Comparison of ENCODE assay signal across 8 mouse cellular contexts in genomic region chr19:7482599-7483511, GRCm38 (mm10). TPM values are rescaled to one million over a fixed set of nuclear protein-coding genes. Genes with fewer than 3 reads are reported as not detected.
DNase-seq lines count a peak whose midpoint lies in the region; ATAC-seq lines count a peak whose summit lies in the region.

TSS of gene Rtn3 (minus strand) at chr19:7483281.

- DNase-seq in NIH3T3 (ENCODE audit: low read depth): peak; percentile 99
- DNase-seq in cerebellum, postnatal 10 days: peak; percentile 99
- peak; percentile 93 to 95 for DNase-seq in frontal cortex, postnatal 14 days (ENCODE audit: low spot score in 2 of 2)
- peak; percentile 96 for DNase-seq in layer of hippocampus, postnatal 25 days (ENCODE audit: extremely low spot score in 1 of 2, low spot score in 1 of 2)
- peak; percentile 97 for DNase-seq in lung, postnatal 25 days (ENCODE audit: low spot score)
- peak; percentile 99 for DNase-seq in retina, embryonic 14.5 days (ENCODE audit: low spot score)
- peak; percentile 98 for DNase-seq in thymus, postnatal 4 days

- H3K9ac ChIP-seq in hindbrain, embryonic 13.5 days: peak within 1 kb of the TSS; percentile 99

- peak; percentile 92 for ATAC-seq in hindbrain, embryonic 13.5 days (ENCODE audit: low FRiP score)

- H3K27ac ChIP-seq in hindbrain, embryonic 13.5 days: peak within 1 kb of the TSS; percentile 100

- peak within 1 kb of the TSS; percentile 83 for H3K4me2 ChIP-seq in hindbrain, embryonic 13.5 days

- peak within 1 kb of the TSS; percentile 97 for H3K4me3 ChIP-seq in hindbrain, embryonic 13.5 days

- H3K4me1 ChIP-seq in hindbrain, embryonic 13.5 days (replicated peaks): peaks cover 43% of the 10 kb centered on the region

- H3K36me3 ChIP-seq in hindbrain, embryonic 13.5 days: no peaks in the 10 kb centered on the region

- H3K27me3 ChIP-seq in hindbrain, embryonic 13.5 days: no peaks in the 10 kb centered on the region

- WGBS in hindbrain, embryonic 13.5 days: under 1% methylated on average over 80 of the region's 80 CpGs

- H3K9me3 ChIP-seq in hindbrain, embryonic 13.5 days: no peaks in the 10 kb centered on the region

RNA-seq across cellular contexts. Expression of gene Rtn3, which starts in this region (rescaled TPM):
- 513 and 532 TPM in 2 replicates for polyA plus RNA-seq in hindbrain, embryonic 13.5 days (2015; fragmentation: Nextera tagmentation; extraction: Ambion mirVana)
- 100 to 1,000 TPM; 798 to 841 TPM for total RNA-seq in layer of hippocampus, postnatal 25 days (2021)

Comparison
In these comparisons a context has a peak if more than half of its experiments do, and no peak if none do; other contexts are left out.
1. Peak in every context shown above with its lines: DNase-seq, ATAC-seq, H3K4me3 ChIP-seq and H3K27ac ChIP-seq.